Mouse (Mus musculus) testis, adult 10 weeks (tissue): ENCODE data around the gene Gm14124. TPM values are rescaled to one million over a fixed set of nuclear protein-coding genes. Genes with fewer than 3 reads are reported as not detected.

ENCODE experiments used
- polyA plus RNA-seq: library from polyadenylated mRNA; stranded (reverse); fragments of 350-450 nt; fragmentation: Illumina TruSeq; extraction: RNeasy Lipid Tissue Mini Kit (QIAGEN cat#74804); gene quantifications from one replicate; pipeline ENCODE4 v1.2.3, GENCODE M21; 2014; ENCODE audit warnings: low read depth, low replicate concordance

Gm14124 gene
- polyA plus RNA-seq: 1.0 TPM

GRCm38 (mm10) chr2:150257291-150257690, at the start of gene Gm14124:
Gene Gm14124, plus strand, starts transcription at chr2:150257517.

DNA sequence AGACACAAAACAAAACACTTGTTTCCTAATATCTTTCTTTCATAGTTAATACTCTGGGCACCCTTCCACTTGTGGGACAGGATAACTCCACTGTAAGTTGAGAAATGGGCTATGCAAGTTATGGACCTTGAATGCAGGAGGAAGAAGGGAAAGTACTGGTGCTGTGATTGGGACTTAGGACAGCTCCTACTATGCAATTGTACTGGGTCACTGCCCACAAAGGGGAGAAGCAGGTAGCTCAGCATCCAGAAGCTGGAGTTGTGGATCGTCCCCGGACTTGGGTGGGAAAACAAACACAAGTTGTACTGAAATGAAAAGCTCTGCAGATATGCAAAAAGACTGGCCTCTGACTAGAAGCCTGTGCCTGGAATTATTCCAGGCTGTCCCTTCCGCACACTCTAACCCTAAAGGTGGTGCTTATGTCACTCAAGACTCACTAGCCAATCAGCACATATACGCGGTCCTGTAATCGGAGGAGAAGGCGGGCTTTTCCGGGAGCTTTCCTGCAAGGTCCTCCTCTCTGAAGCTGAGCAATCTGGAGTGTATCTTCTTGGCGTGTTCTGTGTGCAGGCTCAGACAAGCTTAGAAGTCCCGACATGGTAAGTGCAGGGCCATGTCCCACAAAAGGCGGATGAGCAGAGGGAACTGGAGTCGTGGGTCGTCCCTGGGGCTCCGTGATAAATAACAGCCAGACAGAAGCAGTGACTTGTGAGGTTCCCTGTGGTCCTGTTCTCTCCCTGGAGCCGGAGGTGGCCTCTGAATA, 39.5 kb upstream of the Gm14124 start, which contains the start of gene Zfp937:
TSS of gene Zfp937 (plus strand) at position 474 of the 763 bp plus-strand sequence.

DNA sequence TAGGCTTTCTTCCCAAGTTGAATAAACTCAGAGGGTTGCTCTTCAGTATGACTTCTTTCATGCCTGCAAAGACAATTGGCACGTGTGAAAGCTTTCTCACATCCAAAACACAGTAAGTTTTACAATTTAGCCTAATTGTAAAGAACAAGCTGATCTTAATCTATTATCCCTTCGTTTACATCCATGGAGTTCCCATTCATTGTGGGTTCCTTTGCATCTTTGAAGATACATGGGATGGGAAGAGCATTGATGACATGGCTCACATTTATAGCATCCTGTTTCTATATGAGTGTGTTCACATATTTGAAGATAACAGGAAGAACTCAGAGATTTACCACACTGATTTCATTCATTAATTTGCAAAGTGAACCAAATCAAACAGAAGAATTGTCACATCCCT, 1.8 kb upstream of the Gm14124 start, which contains the start of gene Gm21994:
TSS of gene Gm21994 (minus strand) at position 101 of the 400 bp plus-strand sequence.

Other genes starting within 250 kb of the Gm14124 start
- 6.0 TPM for gene Zfp120, start 120.8 kb upstream of the Gm14124 start, polyA plus RNA-seq
- gene Gm10770, start 77.8 kb upstream of the Gm14124 start, polyA plus RNA-seq: 0.80 TPM
- 3.9 TPM for gene Gm14139, start 75.8 kb upstream of the Gm14124 start, polyA plus RNA-seq
- 4.5 TPM for gene Zfp937, start 39.4 kb upstream of the Gm14124 start, polyA plus RNA-seq
- gene Gm21994, start 1.9 kb upstream of the Gm14124 start, polyA plus RNA-seq: 9.4 TPM
- 3.5 TPM for gene Gm10130, start 66.2 kb downstream of the Gm14124 start, polyA plus RNA-seq
- gene 3300002I08Rik, start 105.2 kb downstream of the Gm14124 start, polyA plus RNA-seq: 6.5 TPM
- 13.3 TPM for gene Zfp442, start 194.0 kb downstream of the Gm14124 start, polyA plus RNA-seq
- gene Zfp345, start 227.6 kb downstream of the Gm14124 start, polyA plus RNA-seq: 1.1 TPM